Mouse (Mus musculus) adrenal gland, postnatal 36 days (tissue): ENCODE data around the gene 2900026A02Rik. TPM values are rescaled to one million over a fixed set of nuclear protein-coding genes. Genes with fewer than 3 reads are reported as not detected.

ENCODE experiments used
- DNase-seq, 2 experiments: peaks; one replicate each; pipeline ENCODE4 v3.0.0; 2021; ENCODE audit warnings: mixed read lengths in 1 of 2
- total RNA-seq, 2 experiments: library from RNA; stranded (reverse); gene quantifications; 2 replicates each; pipeline ENCODE4 v1.2.3; 2021

2900026A02Rik gene
- total RNA-seq, 2 experiments from 2014 or later = 13.2 to 18.5 TPM

- DNase-seq = no peak
These were observed 8.7 kb downstream of the 2900026A02Rik start for GRCm38 (mm10) chr5:113212156-113212835.

GRCm38 (mm10) chr5:113210314-113210713, 10.7 kb downstream of the 2900026A02Rik start:
- peak in 1 of 2 experiments; percentile 40 for DNase-seq

- DNase-seq = peak; percentile 52 to 53
These were observed 11.1 kb downstream of the 2900026A02Rik start for GRCm38 (mm10) chr5:113209898-113210297.

GRCm38 (mm10) chr5:113209401-113209750, 11.7 kb downstream of the 2900026A02Rik start:
- DNase-seq = peak in 1 of 2 experiments; percentile 29

GRCm38 (mm10) chr5:113208622-113209400, 12.2 kb downstream of the 2900026A02Rik start:
- peak; percentile 34 to 61 for DNase-seq

GRCm38 (mm10) chr5:113208048-113208447, 13.0 kb downstream of the 2900026A02Rik start:
- DNase-seq = peak; percentile 48 to 68

- DNase-seq = no peak
These were observed 14.2 kb downstream of the 2900026A02Rik start for GRCm38 (mm10) chr5:113206670-113207352.

GRCm38 (mm10) chr5:113204193-113204592, 16.8 kb downstream of the 2900026A02Rik start:
- no peak for DNase-seq

- no peak for DNase-seq
These were observed 21.3 kb downstream of the 2900026A02Rik start for GRCm38 (mm10) chr5:113199772-113200134.

GRCm38 (mm10) chr5:113199126-113199771, 21.8 kb downstream of the 2900026A02Rik start:
- DNase-seq = no peak

- DNase-seq = no peak
These were observed 23.9 kb downstream of the 2900026A02Rik start for GRCm38 (mm10) chr5:113196916-113197794.

- no peak for DNase-seq
These were observed 25.1 kb downstream of the 2900026A02Rik start for GRCm38 (mm10) chr5:113195907-113196306.

- no peak for DNase-seq
These were observed 25.6 kb downstream of the 2900026A02Rik start for GRCm38 (mm10) chr5:113195451-113195850.

GRCm38 (mm10) chr5:113193762-113194161, 27.3 kb downstream of the 2900026A02Rik start:
- no peak for DNase-seq

GRCm38 (mm10) chr5:113191901-113192300, 29.1 kb downstream of the 2900026A02Rik start:
- no peak for DNase-seq

- DNase-seq = peak in 1 of 2 experiments; percentile 19
These were observed 30.5 kb downstream of the 2900026A02Rik start for GRCm38 (mm10) chr5:113190558-113190957.

- peak in 1 of 2 experiments; percentile 21 for DNase-seq
These were observed 39.6 kb downstream of the 2900026A02Rik start for GRCm38 (mm10) chr5:113181441-113181840.

- DNase-seq = no peak
These were observed 40.3 kb downstream of the 2900026A02Rik start for GRCm38 (mm10) chr5:113180755-113181154.

- DNase-seq = peak; percentile 87 to 92
These were observed 41.0 kb downstream of the 2900026A02Rik start for GRCm38 (mm10) chr5:113179843-113180682.

GRCm38 (mm10) chr5:113179451-113179842, 41.6 kb downstream of the 2900026A02Rik start:
- peak in 1 of 2 experiments; percentile 35 for DNase-seq
